Mouse (Mus musculus) kidney, embryonic 16.5 days (tissue): Measurements from ENCODE around the gene Gm11492. TPM values are rescaled to one million over a fixed set of nuclear protein-coding genes. Genes with fewer than 3 reads are reported as not detected.

ENCODE experiments used
- ATAC-seq: fragments of 200-750 bp; cut with Nextera tagmentation; 2 replicates; pipeline ENCODE4 v1.8.0; 2017; ENCODE audit warnings: moderate TSS enrichment; ENCODE audit not compliant: low FRiP score, low TSS enrichment
- H3K27ac ChIP-seq: fragments of 300-500 bp; sonication (generic); 2 replicates; pipeline ENCODE4 v1.5.1; 2014; ENCODE audit warnings: low read length
- H3K27me3 ChIP-seq: fragments of 300-500 bp; sonication (generic); 2 replicates; pipeline ENCODE4 v1.6.1; 2014; ENCODE audit warnings: low read length, control low read depth, mixed read lengths; ENCODE audit not compliant: insufficient read depth
- H3K36me3 ChIP-seq: fragments of 300-500 bp; sonication (generic); 2 replicates; pipeline ENCODE4 v1.6.1; 2014; ENCODE audit warnings: low read length, control low read depth, mixed read lengths; ENCODE audit not compliant: insufficient read depth
- H3K4me1 ChIP-seq: fragments of 300-500 bp; sonication (generic); 2 replicates; pipeline ENCODE4 v1.6.1; 2014; ENCODE audit warnings: low read length, control low read depth, mixed read lengths; ENCODE audit not compliant: insufficient read depth
- H3K4me2 ChIP-seq: fragments of 300-500 bp; sonication (generic); replicated peaks from 2 replicates; pipeline ENCODE4 v1.6.1; 2014; ENCODE audit warnings: low read depth, low read length
- H3K4me3 ChIP-seq: fragments of 300-500 bp; sonication (generic); 2 replicates; pipeline ENCODE4 v1.5.1; 2014; ENCODE audit warnings: mild to moderate bottlenecking, low read length
- H3K9ac ChIP-seq: fragments of 300-500 bp; sonication (generic); replicated peaks from 2 replicates; pipeline ENCODE4 v1.6.1; 2014; ENCODE audit warnings: low read length
- H3K9me3 ChIP-seq: fragments of 300-500 bp; sonication (generic); 2 replicates; pipeline ENCODE4 v1.6.1; 2016; ENCODE audit warnings: low read length, control low read depth
- WGBS: fragments of 180-500 bp; shearing (Covaris S2); extraction: QIAGEN DNeasy Blood & Tissue Kit; methylation state at CpG from one replicate; pipeline ENCODE4 v1.1.7; 2014; 5-methylcytosine and 5-hydroxymethylcytosine counted together
- polyA plus RNA-seq: library from polyadenylated mRNA; unstranded; fragments of >200 nt; fragmentation: Nextera tagmentation; extraction: Ambion mirVana; gene quantifications from 2 replicates; pipeline ENCODE4 v1.2.1, GENCODE M21; 2015

The Gm11492 gene
- polyA plus RNA-seq, 1 experiment from 2014 or later: not detected

GRCm38 (mm10) chr11:87577601-87578248 lies 11.3 kb downstream of the Gm11492 start:
- H3K4me1 ChIP-seq: peaks cover 54% of the 10 kb centered on the region
- no peaks in the 10 kb centered on the region for H3K9me3 ChIP-seq
- H3K9ac ChIP-seq: peak overlapping the region; percentile 69
- H3K27ac ChIP-seq: peak overlapping the region; percentile 85
- H3K4me2 ChIP-seq: peak overlapping the region; percentile 91
- 15% methylated on average over 6 of the region's 6 CpGs for WGBS
- no peaks in the 10 kb centered on the region for H3K36me3 ChIP-seq
- ATAC-seq: peak; percentile 81
- H3K4me3 ChIP-seq: peak overlapping the region; percentile 53
- H3K27me3 ChIP-seq: no peaks in the 10 kb centered on the region

GRCm38 (mm10) chr11:87578249-87578962 lies 12.0 kb downstream of the Gm11492 start:
- H3K4me2 ChIP-seq: peak overlapping the region; percentile 91
- no peaks in the 10 kb centered on the region for H3K27me3 ChIP-seq
- under 1% methylated on average over 40 of the region's 40 CpGs for WGBS
- H3K9ac ChIP-seq: peak overlapping the region; percentile 69
- H3K4me3 ChIP-seq: peak overlapping the region; percentile 53
- peaks cover 54% of the 10 kb centered on the region for H3K4me1 ChIP-seq
- H3K9me3 ChIP-seq: no peaks in the 10 kb centered on the region
- no peaks in the 10 kb centered on the region for H3K36me3 ChIP-seq
- ATAC-seq: peak; percentile 78
- H3K27ac ChIP-seq: peak overlapping the region; percentile 85

GRCm38 (mm10) chr11:87578963-87579601 lies 12.6 kb downstream of the Gm11492 start:
- H3K4me3 ChIP-seq: peak overlapping the region; percentile 53
- 14% methylated on average over 10 of the region's 10 CpGs for WGBS
- H3K27ac ChIP-seq: peak overlapping the region; percentile 85
- H3K36me3 ChIP-seq: no peaks in the 10 kb centered on the region
- ATAC-seq: no peak
- H3K4me1 ChIP-seq: peaks cover 48% of the 10 kb centered on the region
- no peaks in the 10 kb centered on the region for H3K9me3 ChIP-seq
- peak overlapping the region; percentile 91 for H3K4me2 ChIP-seq
- H3K27me3 ChIP-seq: no peaks in the 10 kb centered on the region
- peak overlapping the region; percentile 69 for H3K9ac ChIP-seq

- peak overlapping the region; percentile 53; the same call in 1 of the 2 replicates for H3K4me3 ChIP-seq
- H3K4me2 ChIP-seq: peak overlapping the region; percentile 91
Observed at GRCm38 (mm10) chr11:87579713-87580112, 13.3 kb downstream of the Gm11492 start.

GRCm38 (mm10) chr11:87580543-87581085 lies 14.2 kb downstream of the Gm11492 start:
- H3K27me3 ChIP-seq: no peaks in the 10 kb centered on the region
- H3K4me1 ChIP-seq: peaks cover 47% of the 10 kb centered on the region
- H3K36me3 ChIP-seq: no peaks in the 10 kb centered on the region
- 58% methylated on average over 10 of the region's 10 CpGs for WGBS
- no peaks in the 10 kb centered on the region for H3K9me3 ChIP-seq
- no peak overlapping the region for H3K4me3 ChIP-seq
- no peak overlapping the region for H3K27ac ChIP-seq
- H3K4me2 ChIP-seq: no peak overlapping the region
- no peak for ATAC-seq
- H3K9ac ChIP-seq: no peak overlapping the region

More at GRCm38 (mm10) chr11:87579713-87580112, 13.3 kb downstream of the Gm11492 start:
- Histone ChIP-seq H3K27ac (peak overlapping the region; percentile 85; the same call in 1 of the 2 replicates), H3K36me3 (no peaks in the 10 kb centered on the region), H3K9ac (peak overlapping the region; percentile 53; the same call in 1 of the 2 replicates), H3K9me3 (no peaks in the 10 kb centered on the region), H3K4me1 (peaks cover 46% of the 10 kb centered on the region), H3K27me3 (no peaks in the 10 kb centered on the region)
- ATAC-seq: no peak
- WGBS: 44% methylated on average over 1 of the region's 1 CpGs

- no peak for ATAC-seq
- 88% methylated on average over 12 of the region's 12 CpGs for WGBS
Observed at GRCm38 (mm10) chr11:87581161-87581865, 14.9 kb downstream of the Gm11492 start.

GRCm38 (mm10) chr11:87581933-87582710 lies 15.7 kb downstream of the Gm11492 start:
- Histone ChIP-seq H3K9ac (no peak overlapping the region), H3K27me3 (no peaks in the 10 kb centered on the region), H3K27ac (no peak overlapping the region), H3K4me2 (no peak overlapping the region), H3K9me3 (no peaks in the 10 kb centered on the region), H3K4me3 (no peak overlapping the region), H3K4me1 (peaks cover 43% of the 10 kb centered on the region), H3K36me3 (no peaks in the 10 kb centered on the region)
- ATAC-seq: no peak
- 81% methylated on average over 8 of the region's 8 CpGs for whole genome bisulfite sequencing

More at GRCm38 (mm10) chr11:87581161-87581865, 14.9 kb downstream of the Gm11492 start:
- Histone ChIP-seq H3K9ac (no peak overlapping the region), H3K9me3 (no peaks in the 10 kb centered on the region), H3K4me2 (no peak overlapping the region), H3K27ac (no peak overlapping the region), H3K27me3 (no peaks in the 10 kb centered on the region), H3K4me3 (no peak overlapping the region), H3K4me1 (peaks cover 45% of the 10 kb centered on the region), H3K36me3 (no peaks in the 10 kb centered on the region)

GRCm38 (mm10) chr11:87583291-87584034 lies 17.0 kb downstream of the Gm11492 start:
- Histone ChIP-seq H3K4me3 (no peak overlapping the region), H3K36me3 (no peaks in the 10 kb centered on the region), H3K9ac (no peak overlapping the region), H3K9me3 (no peaks in the 10 kb centered on the region), H3K27ac (no peak overlapping the region), H3K4me2 (no peak overlapping the region), H3K27me3 (no peaks in the 10 kb centered on the region), H3K4me1 (peaks cover 37% of the 10 kb centered on the region)
- ATAC-seq: no peak
- 87% methylated on average over 6 of the region's 6 CpGs for WGBS
